Mouse (Mus musculus): Measurements from ENCODE around the gene Nkx6-2. TPM values are rescaled to one million over a fixed set of nuclear protein-coding genes. Genes with fewer than 3 reads are reported as not detected.

Gene Nkx6-2
- not detected for total RNA-seq (2023)

DNA sequence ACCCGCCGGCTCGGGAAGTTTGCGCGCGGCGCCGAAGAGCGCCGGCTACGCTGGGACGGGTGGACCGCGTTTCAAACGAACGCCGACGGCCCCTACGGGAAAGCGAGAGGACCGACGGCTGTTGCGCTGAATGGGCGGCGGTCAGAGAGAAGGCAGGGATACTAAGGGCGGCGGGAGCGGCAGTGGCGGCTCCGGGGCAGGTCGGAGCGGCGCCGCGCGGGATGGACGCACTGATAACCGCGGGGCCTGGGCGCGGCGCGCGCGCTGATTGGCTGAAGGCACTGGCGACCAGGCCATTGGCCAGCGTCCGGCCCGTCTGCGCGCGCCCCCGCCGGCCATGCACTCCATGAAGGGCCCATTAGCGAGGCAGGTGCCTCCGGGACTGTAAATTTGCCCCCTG is at the start of gene Nkx6-2:
Nkx6-2 (minus strand) TSS at position 203 of the 400 bp plus-strand sequence.

Other genes with a start within 250 kb of the Nkx6-2 start
- 10 to 100 TPM; 28.2 to 30.7 TPM for gene Inpp5a, start 193.7 kb downstream of the Nkx6-2 start, total RNA-seq (2023)
- not detected for gene Cfap46, start 101.0 kb upstream of the Nkx6-2 start, total RNA-seq (2023)

Measured in monocyte, adult 59 days (primary cell).